Mouse (Mus musculus) lung, embryonic 16.5 days (tissue): ENCODE data around the gene Sdf2. TPM values are rescaled to one million over a fixed set of nuclear protein-coding genes. Genes with fewer than 3 reads are reported as not detected.

Experiments used
- ATAC-seq: fragments of 200-750 bp; cut with Nextera tagmentation; 2 replicates; pipeline ENCODE4 v1.8.0; 2017; ENCODE audit warnings: low read depth, mild to moderate bottlenecking, moderate library complexity
- H3K27ac ChIP-seq: fragments of 300-500 bp; sonication (generic); 2 replicates; pipeline ENCODE4 v1.5.1; 2014; ENCODE audit warnings: mild to moderate bottlenecking, control low read depth, low read length
- H3K27me3 ChIP-seq: fragments of 300-500 bp; sonication (generic); 2 replicates; pipeline ENCODE4 v1.6.1; 2014; ENCODE audit warnings: low read depth, low read length, mixed read lengths; ENCODE audit not compliant: control insufficient read depth, insufficient read depth
- H3K36me3 ChIP-seq: fragments of 300-500 bp; sonication (generic); 2 replicates; pipeline ENCODE4 v1.6.1; 2014; ENCODE audit warnings: low read length; ENCODE audit not compliant: control insufficient read depth, insufficient read depth
- H3K4me1 ChIP-seq: fragments of 300-500 bp; sonication (generic); replicated peaks from 2 replicates; pipeline ENCODE4 v1.6.1; 2014; ENCODE audit warnings: low read length, mixed read lengths; ENCODE audit not compliant: control insufficient read depth, insufficient read depth
- H3K4me2 ChIP-seq: fragments of 300-500 bp; sonication (generic); 2 replicates; pipeline ENCODE4 v1.6.1; 2014; ENCODE audit warnings: low read depth, low read length, control low read depth
- H3K4me3 ChIP-seq: fragments of 300-500 bp; sonication (generic); 2 replicates; pipeline ENCODE4 v1.5.1; 2014; ENCODE audit warnings: mild to moderate bottlenecking, low read length, control low read depth
- H3K9ac ChIP-seq: fragments of 300-500 bp; sonication (generic); 2 replicates; pipeline ENCODE4 v1.6.1; 2014; ENCODE audit warnings: low read length, control low read depth
- H3K9me3 ChIP-seq: fragments of 300-500 bp; sonication (generic); 2 replicates; pipeline ENCODE4 v1.6.1; 2016; ENCODE audit warnings: low read length; ENCODE audit not compliant: control insufficient read depth
- WGBS: fragments of 180-500 bp; shearing (Covaris S2); extraction: QIAGEN DNeasy Blood & Tissue Kit; methylation state at CpG from one replicate; pipeline ENCODE4 v1.1.7; 2014; 5-methylcytosine and 5-hydroxymethylcytosine counted together
- polyA plus RNA-seq: library from polyadenylated mRNA; unstranded; fragments of >200 nt; fragmentation: Nextera tagmentation; extraction: Ambion mirVana; gene quantifications from 2 replicates; pipeline ENCODE4 v1.2.1, GENCODE M21; 2015

Sdf2 gene
- polyA plus RNA-seq, 1 experiment from 2014 or later = 81.9 TPM

DNA sequence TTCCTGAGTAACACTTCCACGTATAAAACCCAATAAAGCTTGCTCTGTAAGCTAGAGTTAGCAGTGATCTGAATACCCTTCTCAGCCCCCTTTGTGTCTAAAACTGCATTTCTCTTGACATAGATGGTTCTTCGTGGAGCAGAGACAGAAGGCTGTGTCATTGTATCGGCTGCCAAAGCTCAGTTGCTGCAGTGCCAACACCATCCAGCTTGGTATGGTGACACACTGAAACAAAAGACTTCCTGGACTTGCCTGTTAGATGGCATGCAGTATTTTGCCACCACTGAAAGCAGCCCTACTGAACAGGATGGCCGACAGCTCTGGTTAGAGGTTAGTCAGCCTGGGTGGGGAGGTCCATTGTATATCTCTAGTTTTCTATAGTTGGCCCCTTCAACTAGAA is 34.0 kb downstream of the Sdf2 start:
- Histone ChIP-seq H3K4me1 (no peaks in the 10 kb centered on the region), H3K36me3 (peaks cover 65% of the 10 kb centered on the region), H3K9ac (no peak overlapping the region), H3K4me3 (no peak overlapping the region), H3K27ac (no peak overlapping the region), H3K27me3 (no peaks in the 10 kb centered on the region), H3K4me2 (no peak overlapping the region), H3K9me3 (no peaks in the 10 kb centered on the region)
- ATAC-seq = no peak
- WGBS = 88% methylated on average over 4 of the region's 4 CpGs

GRCm38 (mm10) chr11:78289146-78289763 is 43.7 kb downstream of the Sdf2 start:
- H3K4me2 ChIP-seq = no peak overlapping the region
- 90% methylated on average over 7 of the region's 7 CpGs for WGBS
- H3K36me3 ChIP-seq = peaks cover 43% of the 10 kb centered on the region
- H3K27me3 ChIP-seq = no peaks in the 10 kb centered on the region
- no peaks in the 10 kb centered on the region for H3K4me1 ChIP-seq
- no peaks in the 10 kb centered on the region for H3K9me3 ChIP-seq
- no peak overlapping the region for H3K4me3 ChIP-seq
- H3K9ac ChIP-seq = no peak overlapping the region
- ATAC-seq = no peak
- no peak overlapping the region for H3K27ac ChIP-seq

- no peak for ATAC-seq
- no peak within 1 kb of the TSS for H3K27ac ChIP-seq
- peaks cover 30% of the 10 kb centered on the region for H3K36me3 ChIP-seq
- no peaks in the 10 kb centered on the region for H3K4me1 ChIP-seq
- H3K4me2 ChIP-seq = no peak within 1 kb of the TSS
- no peaks in the 10 kb centered on the region for H3K27me3 ChIP-seq
- 91% methylated on average over 4 of the region's 4 CpGs for WGBS
- H3K4me3 ChIP-seq = no peak within 1 kb of the TSS
- no peaks in the 10 kb centered on the region for H3K9me3 ChIP-seq
- no peak within 1 kb of the TSS for H3K9ac ChIP-seq
These were observed 45.1 kb downstream of the Sdf2 start, which contains the start of gene BC030499 for GRCm38 (mm10) chr11:78290654-78291053. Gene BC030499 (plus strand): TSS chr11:78290841.

DNA sequence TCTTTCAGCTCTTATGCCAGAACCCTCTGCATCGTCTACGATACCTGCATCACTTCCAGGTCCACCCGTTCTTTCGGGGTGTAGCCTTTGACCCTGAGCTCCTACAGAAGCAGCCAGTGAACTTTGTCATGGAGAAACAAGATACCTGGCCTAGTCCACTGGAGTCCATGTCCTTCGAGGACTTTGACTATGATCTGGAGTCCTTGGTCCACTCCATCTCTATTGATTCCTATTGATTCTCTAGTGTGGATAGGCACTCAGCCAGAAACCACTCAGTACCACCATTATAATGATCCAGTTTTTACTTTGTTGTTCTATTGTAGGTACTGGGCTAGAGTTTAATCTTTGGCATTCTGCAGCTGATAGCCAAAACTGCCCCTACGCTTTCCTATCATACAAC is 49.0 kb downstream of the Sdf2 start:
- Histone ChIP-seq H3K4me3 (no peak overlapping the region), H3K4me2 (no peak overlapping the region), H3K27ac (no peak overlapping the region), H3K9ac (no peak overlapping the region), H3K36me3 (peaks cover 5% of the 10 kb centered on the region), H3K4me1 (no peaks in the 10 kb centered on the region), H3K27me3 (no peaks in the 10 kb centered on the region), H3K9me3 (no peaks in the 10 kb centered on the region)
- 95% methylated on average over 6 of the region's 6 CpGs for WGBS
- no peak for ATAC-seq

- Histone ChIP-seq H3K4me1 (peaks cover 3% of the 10 kb centered on the region; the same call in 1 of the 2 replicates), H3K9me3 (no peaks in the 10 kb centered on the region), H3K4me3 (peak overlapping the region; percentile 86), H3K9ac (peak overlapping the region; percentile 87), H3K36me3 (peaks cover 14% of the 10 kb centered on the region), H3K4me2 (peak overlapping the region; percentile 83), H3K27me3 (no peaks in the 10 kb centered on the region), H3K27ac (peak overlapping the region; percentile 69)
- peak; percentile 37 for ATAC-seq
- WGBS = 55% methylated on average over 7 of the region's 7 CpGs
These were observed 55.4 kb downstream of the Sdf2 start for GRCm38 (mm10) chr11:78300917-78301316.

GRCm38 (mm10) chr11:78301357-78302084 is 56.0 kb downstream of the Sdf2 start, which contains the start of gene Spag5:
Gene Spag5 (plus strand): TSS chr11:78301529.
- peak within 1 kb of the TSS; percentile 83 for H3K4me2 ChIP-seq
- no peaks in the 10 kb centered on the region for H3K27me3 ChIP-seq
- peak; percentile 100 for ATAC-seq
- H3K9me3 ChIP-seq = no peaks in the 10 kb centered on the region
- peaks cover 4% of the 10 kb centered on the region; the same call in 1 of the 2 replicates for H3K4me1 ChIP-seq
- peak within 1 kb of the TSS; percentile 86 for H3K4me3 ChIP-seq
- peak within 1 kb of the TSS; percentile 82 for H3K27ac ChIP-seq
- H3K9ac ChIP-seq = peak within 1 kb of the TSS; percentile 87
- under 1% methylated on average over 49 of the region's 49 CpGs for WGBS
- peaks cover 16% of the 10 kb centered on the region for H3K36me3 ChIP-seq

Other genes with a start within 250 kb of the Sdf2 start
- gene Dhrs13, start 213.5 kb upstream of the Sdf2 start, polyA plus RNA-seq = 14.5 and 15.3 TPM in 2 replicates
- 67.6 and 70.0 TPM in 2 replicates for gene Flot2, start 207.8 kb upstream of the Sdf2 start, polyA plus RNA-seq
- 35.0 and 35.1 TPM in 2 replicates for gene Eral1, start 165.4 kb upstream of the Sdf2 start, polyA plus RNA-seq
- gene Fam222b, start 151.1 kb upstream of the Sdf2 start, polyA plus RNA-seq = 13.6 and 17.1 TPM in 2 replicates
- gene Traf4, start 80.2 kb upstream of the Sdf2 start, polyA plus RNA-seq = 84.2 and 96.3 TPM in 2 replicates
- gene Nek8, start 69.1 kb upstream of the Sdf2 start, polyA plus RNA-seq = 20.6 and 22.3 TPM in 2 replicates
- gene Tlcd1, start 69.0 kb upstream of the Sdf2 start, polyA plus RNA-seq = 24.4 and 25.9 TPM in 2 replicates
- gene Rpl23a, start 62.2 kb upstream of the Sdf2 start, polyA plus RNA-seq = 1,346 and 1,426 TPM in 2 replicates
- 117 and 129 TPM in 2 replicates for gene Rab34, start 57.3 kb upstream of the Sdf2 start, polyA plus RNA-seq
- gene Proca1, start 52.4 kb upstream of the Sdf2 start, polyA plus RNA-seq = 5.3 and 6.8 TPM in 2 replicates
- gene Supt6, start 241 bp downstream of the Sdf2 start, polyA plus RNA-seq = 24.6 and 26.2 TPM in 2 replicates
- gene 2610507B11Rik, start 16.0 kb downstream of the Sdf2 start, polyA plus RNA-seq = 59.5 and 63.5 TPM in 2 replicates
- 0.13 and 0.35 TPM in 2 replicates for gene BC030499, start 45.1 kb downstream of the Sdf2 start, polyA plus RNA-seq
- gene Spag5, start 55.8 kb downstream of the Sdf2 start, polyA plus RNA-seq = 44.9 and 46.7 TPM in 2 replicates
- 8.9 and 12.1 TPM in 2 replicates for gene Aldoc, start 77.2 kb downstream of the Sdf2 start, polyA plus RNA-seq
- gene Pigs, start 82.7 kb downstream of the Sdf2 start, polyA plus RNA-seq = 81.8 and 84.8 TPM in 2 replicates
- gene Unc119, start 97.7 kb downstream of the Sdf2 start, polyA plus RNA-seq = 26.6 and 27.2 TPM in 2 replicates
- 0.77 and 1.2 TPM in 2 replicates for gene Foxn1, start 140.8 kb downstream of the Sdf2 start, polyA plus RNA-seq
- 0.15 and 0.47 TPM in 2 replicates for gene Slc13a2, start 176.5 kb downstream of the Sdf2 start, polyA plus RNA-seq
- gene Slc46a1, start 220.0 kb downstream of the Sdf2 start, polyA plus RNA-seq = 12.2 TPM in 2 replicates